Mouse (Mus musculus) MEL (cell line): ENCODE data around the gene Aspa. TPM values are rescaled to one million over a fixed set of nuclear protein-coding genes. Genes with fewer than 3 reads are reported as not detected.

Source experiments
- DNase-seq: peaks from one replicate; pipeline ENCODE4 v3.0.0; 2011; ENCODE audit warnings: low read depth, low spot score
- H3K27ac ChIP-seq: 2 replicates; pipeline ENCODE4 v1.5.1; 2012; ENCODE audit warnings: low read depth, mild to moderate bottlenecking, control low read depth, low read length, moderate library complexity; ENCODE audit not compliant: control insufficient read depth
- H3K27me3 ChIP-seq, 2 experiments: fragments of 150-350 bp in 1 of 2; sonication (generic) in 1 of 2; 2 replicates each; pipeline ENCODE4 v1.6.1; 2012; ENCODE audit warnings: low read length in 2 of 2, mild to moderate bottlenecking in 2 of 2, improper control_type of control experiment in 1 of 2, moderate library complexity in 1 of 2; ENCODE audit not compliant: insufficient read depth in 2 of 2, control insufficient read depth in 1 of 2
- H3K36me3 ChIP-seq, 2 experiments: 2 replicates each; pipeline ENCODE4 v1.6.1; 2012 to 2014; ENCODE audit warnings: low read length in 2 of 2, improper control_type of control experiment in 1 of 2, inconsistent platforms in 1 of 2, mild to moderate bottlenecking in 1 of 2; ENCODE audit not compliant: insufficient read depth in 2 of 2, control insufficient read depth in 1 of 2
- H3K4me1 ChIP-seq, 2 experiments: fragments of 150-350 bp in 1 of 2; sonication (generic) in 1 of 2; 2 replicates each; pipeline ENCODE4 v1.6.1; 2012; ENCODE audit warnings: low read length in 2 of 2, improper control_type of control experiment in 1 of 2, mild to moderate bottlenecking in 1 of 2; ENCODE audit not compliant: insufficient read depth in 2 of 2, control insufficient read depth in 1 of 2
- H3K4me3 ChIP-seq, 2 experiments: fragments of 150-350 bp in 1 of 2; sonication (generic) in 1 of 2; 2 replicates each; pipeline ENCODE4 v1.5.1; 2012; ENCODE audit warnings: low read depth in 2 of 2, low read length in 2 of 2, mild to moderate bottlenecking in 2 of 2, moderate library complexity in 2 of 2, control low read depth in 1 of 2, improper control_type of control experiment in 1 of 2; ENCODE audit not compliant: control insufficient read depth in 1 of 2, insufficient read depth in 1 of 2
- H3K79me2 ChIP-seq: 2 replicates; pipeline ENCODE4 v1.6.1; 2012; ENCODE audit warnings: mild to moderate bottlenecking, low read length, moderate library complexity; ENCODE audit not compliant: control insufficient read depth, poor library complexity, insufficient read depth
- H3K9ac ChIP-seq: 2 replicates; pipeline ENCODE4 v1.6.1; 2012; ENCODE audit warnings: low read depth, mild to moderate bottlenecking, control low read depth, low read length, moderate library complexity; ENCODE audit not compliant: control insufficient read depth, poor library complexity, severe bottlenecking
- H3K9me3 ChIP-seq: fragments of 150-350 bp; sonication (generic); replicated peaks from 2 replicates; pipeline ENCODE4 v1.6.1; 2012; ENCODE audit warnings: mild to moderate bottlenecking, low read length, improper control_type of control experiment, moderate library complexity; ENCODE audit not compliant: insufficient read depth
- CHD1 ChIP-seq: IDR thresholded peaks from 2 replicates; pipeline ENCODE4 v1.6.1; 2012; ENCODE audit warnings: low read depth, mild to moderate bottlenecking, inconsistent platforms, low read length, improper control_type of control experiment
- CHD2 ChIP-seq: IDR thresholded peaks from 2 replicates; pipeline ENCODE4 v1.6.1; 2011; ENCODE audit warnings: low read length, improper control_type of control experiment
- CTCF ChIP-seq, 3 experiments: IDR thresholded peaks in 2 of 3; conservative IDR thresholded peaks in 1 of 3; 2 replicates each; pipeline ENCODE4 v1.5.1; 2011 to 2012; ENCODE audit warnings: low read length in 3 of 3, low read depth in 2 of 3, mild to moderate bottlenecking in 2 of 3, improper control_type of control experiment in 1 of 3, inconsistent platforms in 1 of 3, mixed read lengths in 1 of 3, moderate library complexity in 1 of 3; ENCODE audit not compliant: control insufficient read depth in 1 of 3, insufficient read depth in 1 of 3, poor library complexity in 1 of 3, severe bottlenecking in 1 of 3
- E2F4 ChIP-seq: IDR thresholded peaks from 2 replicates; pipeline ENCODE4 v1.6.1; 2011; ENCODE audit warnings: low read depth, low read length, improper control_type of control experiment, borderline replicate concordance
- ELF1 ChIP-seq: IDR thresholded peaks from 2 replicates; pipeline ENCODE4 v1.6.1; 2014; ENCODE audit warnings: low read depth, mild to moderate bottlenecking, inconsistent platforms, low read length, improper control_type of control experiment, moderate library complexity
- EP300 ChIP-seq, 2 experiments: IDR thresholded peaks; 2 replicates each; pipeline ENCODE4 v1.6.1; 2011; ENCODE audit warnings: improper control_type of control experiment in 2 of 2, low read length in 2 of 2, low read depth in 1 of 2, mild to moderate bottlenecking in 1 of 2
- ETS1 ChIP-seq: IDR thresholded peaks from 2 replicates; pipeline ENCODE4 v1.6.1; 2012; ENCODE audit warnings: low read depth, mild to moderate bottlenecking, inconsistent platforms, low read length, improper control_type of control experiment, moderate library complexity
- GATA1 ChIP-seq: IDR thresholded peaks from 2 replicates; pipeline ENCODE4 v1.6.1; 2011; ENCODE audit warnings: low read depth, low read length, improper control_type of control experiment
- HCFC1 ChIP-seq: IDR thresholded peaks from 2 replicates; pipeline ENCODE4 v1.6.1; 2012; ENCODE audit warnings: low read depth, mild to moderate bottlenecking, inconsistent platforms, low read length, improper control_type of control experiment, moderate library complexity
- KAT2A ChIP-seq: conservative IDR thresholded peaks from 2 replicates; pipeline ENCODE4 v1.6.1; 2012; ENCODE audit warnings: low read depth, low read length, improper control_type of control experiment, inconsistent platforms
- MAFK ChIP-seq: IDR thresholded peaks from 2 replicates; pipeline ENCODE4 v1.6.1; 2011; ENCODE audit warnings: low read depth, mild to moderate bottlenecking, low read length, improper control_type of control experiment, borderline replicate concordance
- MAZ ChIP-seq: IDR thresholded peaks from 2 replicates; pipeline ENCODE4 v1.6.1; 2012; ENCODE audit warnings: low read depth, mild to moderate bottlenecking, inconsistent platforms, low read length, improper control_type of control experiment
- MXI1 ChIP-seq: IDR thresholded peaks from 2 replicates; pipeline ENCODE4 v1.6.1; 2011; ENCODE audit warnings: mild to moderate bottlenecking, low read depth, low read length, improper control_type of control experiment
- MYB ChIP-seq: IDR thresholded peaks from 2 replicates; pipeline ENCODE4 v1.6.1; 2011; ENCODE audit warnings: mild to moderate bottlenecking, low read depth, low read length, improper control_type of control experiment
- MYC ChIP-seq: IDR thresholded peaks from 2 replicates; pipeline ENCODE4 v1.6.1; 2011; ENCODE audit warnings: low read depth, mild to moderate bottlenecking, low read length, improper control_type of control experiment, moderate library complexity
- NRF1 ChIP-seq: IDR thresholded peaks from 2 replicates; pipeline ENCODE4 v1.6.1; 2014; ENCODE audit warnings: low read depth, mild to moderate bottlenecking, inconsistent platforms, low read length, improper control_type of control experiment, moderate library complexity; ENCODE audit not compliant: poor library complexity, insufficient read depth, severe bottlenecking
- POLR2AphosphoS2 ChIP-seq: IDR thresholded peaks from 2 replicates; pipeline ENCODE4 v1.6.1; 2011; ENCODE audit warnings: low read length, improper control_type of control experiment
- POLR2AphosphoS5 ChIP-seq: IDR thresholded peaks from 2 replicates; pipeline ENCODE4 v1.6.1; 2012; ENCODE audit warnings: low read depth, borderline replicate concordance, mild to moderate bottlenecking, inconsistent platforms, low read length, moderate library complexity, mixed read lengths
- SIN3A ChIP-seq: IDR thresholded peaks from 2 replicates; pipeline ENCODE4 v1.6.1; 2012; ENCODE audit warnings: low read length, improper control_type of control experiment, inconsistent platforms
- UBTF ChIP-seq: IDR thresholded peaks from 2 replicates; pipeline ENCODE4 v1.6.1; 2012; ENCODE audit warnings: low read depth, mild to moderate bottlenecking, inconsistent platforms, low read length, improper control_type of control experiment, moderate library complexity, borderline replicate concordance; ENCODE audit not compliant: insufficient read depth
- ZC3H11A ChIP-seq: IDR thresholded peaks from 2 replicates; pipeline ENCODE4 v1.6.1; 2012; ENCODE audit warnings: low read depth, mild to moderate bottlenecking, inconsistent platforms, low read length, improper control_type of control experiment
- ZKSCAN1 ChIP-seq: IDR thresholded peaks from 2 replicates; pipeline ENCODE4 v1.6.1; 2012; ENCODE audit warnings: low read depth, mild to moderate bottlenecking, inconsistent platforms, low read length, improper control_type of control experiment, moderate library complexity
- ZMIZ1 ChIP-seq: IDR thresholded peaks from 2 replicates; pipeline ENCODE4 v1.6.1; 2012; ENCODE audit warnings: low read depth, mild to moderate bottlenecking, inconsistent platforms, low read length, improper control_type of control experiment, moderate library complexity
- ZNF384 ChIP-seq: IDR thresholded peaks from 2 replicates; pipeline ENCODE4 v1.6.1; 2012; ENCODE audit warnings: low read depth, mild to moderate bottlenecking, inconsistent platforms, low read length, improper control_type of control experiment
- polyA plus RNA-seq, 2 experiments: library from polyadenylated mRNA; stranded (reverse) in 1 of 2; unstranded in 1 of 2; fragments of >175 nt in 1 of 2; fragments of >200 nt in 1 of 2; gene quantifications; 2 replicates each; pipeline versions ENCODE4 v1.2.1 to v1.2.4; 2012; ENCODE audit warnings: low replicate concordance in 2 of 2, low read depth in 1 of 2; ENCODE audit not compliant: insufficient read length in 2 of 2, insufficient read depth in 1 of 2, missing spikeins in 1 of 2
- total RNA-seq: library from RNA; depleted of rRNA; stranded (reverse); fragments of 300-350 nt; gene quantifications from 2 replicates; pipeline ENCODE4 v1.2.3, GENCODE M21; 2012

Gene Aspa
- total and polyA plus RNA-seq, 3 experiments, result 0.28 to 1.3 TPM; not detected in 1

GRCm38 (mm10) chr11:73289621-73290020 lies 39.8 kb downstream of the Aspa start:
- H3K27ac ChIP-seq, result no peak overlapping the region
- H3K36me3 ChIP-seq, result no peaks in the 10 kb centered on the region
- no peaks in the 10 kb centered on the region for H3K27me3 ChIP-seq
- no peak for DNase-seq
- no peaks in the 10 kb centered on the region for H3K79me2 ChIP-seq
- no peaks in the 10 kb centered on the region for H3K9me3 ChIP-seq
- no peak overlapping the region for H3K9ac ChIP-seq
- no peak overlapping the region for H3K4me3 ChIP-seq
- no peaks in the 10 kb centered on the region for H3K4me1 ChIP-seq
- TF ChIP-seq MYB, result no peak
- TF ChIP-seq CTCF (IDR thresholded peaks at IDR 0.05 in 2 of 3, conservative IDR thresholded peaks at IDR 0.05 in 1 of 3; ENCODE audit: control insufficient read depth in 1 of 3, insufficient read depth in 1 of 3, low read depth in 2 of 3, low read length in 3 of 3, poor library complexity in 1 of 3, severe bottlenecking in 1 of 3), result no peak
- no peak for TF ChIP-seq UBTF
- no peak for TF ChIP-seq KAT2A
- no peak for TF ChIP-seq HCFC1
- no peak for TF ChIP-seq MAZ
- TF ChIP-seq MXI1, result no peak
- no peak for TF ChIP-seq NRF1
- TF ChIP-seq MYC, result no peak
- no peak for TF ChIP-seq E2F4
- no peak for TF ChIP-seq GATA1
- no peak for TF ChIP-seq ZC3H11A
- no peak for TF ChIP-seq POLR2AphosphoS2
- no peak for TF ChIP-seq ZKSCAN1
- TF ChIP-seq ZNF384, result no peak
- TF ChIP-seq ETS1, result no peak
- no peak for TF ChIP-seq ELF1
- TF ChIP-seq EP300 (IDR thresholded peaks at IDR 0.05; ENCODE audit: low read depth in 1 of 2, low read length in 2 of 2), result no peak
- TF ChIP-seq SIN3A, result no peak
- no peak for TF ChIP-seq CHD2

GRCm38 (mm10) chr11:73284351-73284750 lies 45.0 kb downstream of the Aspa start:
- Histone ChIP-seq H3K27ac (no peak overlapping the region), H3K36me3 (no peaks in the 10 kb centered on the region), H3K9me3 (no peaks in the 10 kb centered on the region), H3K79me2 (no peaks in the 10 kb centered on the region), H3K4me1 (no peaks in the 10 kb centered on the region), H3K9ac (no peak overlapping the region), H3K4me3 (no peak overlapping the region), H3K27me3 (no peaks in the 10 kb centered on the region)
- TF ChIP-seq MAFK, result no peak
- TF ChIP-seq ZMIZ1, result no peak
- no peak for TF ChIP-seq CHD2
- TF ChIP-seq POLR2AphosphoS5, result no peak
- no peak for TF ChIP-seq CHD1
- TF ChIP-seq MYC, result no peak
- TF ChIP-seq ELF1, result no peak
- no peak for TF ChIP-seq ETS1
- TF ChIP-seq MAZ, result no peak
- DNase-seq, result no peak
